Mouse (Mus musculus): ENCODE measurements around the gene Atg4d.
A peak's percentile ranks its signal among the peaks of the same experiment; 100 is the strongest.

Gene Atg4d

DNA sequence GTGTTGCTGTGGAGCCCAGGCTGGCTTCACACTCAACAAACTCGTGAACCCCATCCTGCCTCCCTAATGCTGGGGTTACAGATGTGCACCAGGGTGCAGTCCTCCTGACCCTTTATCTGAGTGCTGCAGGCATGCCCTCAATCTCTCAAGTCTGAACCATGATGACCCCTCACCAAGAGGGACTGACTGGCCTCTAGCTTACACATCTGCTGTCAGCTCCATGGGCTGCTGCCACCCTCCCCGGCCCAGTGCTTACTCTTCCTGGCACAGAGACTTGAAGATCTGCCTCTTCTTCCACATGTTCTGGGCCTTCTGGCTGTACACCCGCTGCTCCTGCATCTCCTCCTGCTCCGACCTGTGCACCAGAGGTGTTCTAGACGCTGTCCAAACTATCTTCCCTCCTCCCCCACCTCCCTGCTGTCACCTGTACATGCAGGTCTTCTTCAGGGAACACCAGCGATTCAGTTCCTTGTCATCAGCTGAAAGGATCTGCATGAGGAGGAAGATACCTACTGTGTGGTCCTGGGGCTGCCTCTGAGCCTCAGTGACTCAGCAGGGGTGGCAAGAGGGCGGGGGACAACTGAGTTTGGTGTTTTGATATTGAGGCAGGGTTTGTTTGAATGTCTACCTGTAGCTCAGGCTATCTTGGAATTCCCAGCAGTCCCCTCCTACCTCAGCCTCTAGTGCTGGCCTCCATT, 10.1 kb downstream of the Atg4d start:
- DNase-seq, result no peak

DNA sequence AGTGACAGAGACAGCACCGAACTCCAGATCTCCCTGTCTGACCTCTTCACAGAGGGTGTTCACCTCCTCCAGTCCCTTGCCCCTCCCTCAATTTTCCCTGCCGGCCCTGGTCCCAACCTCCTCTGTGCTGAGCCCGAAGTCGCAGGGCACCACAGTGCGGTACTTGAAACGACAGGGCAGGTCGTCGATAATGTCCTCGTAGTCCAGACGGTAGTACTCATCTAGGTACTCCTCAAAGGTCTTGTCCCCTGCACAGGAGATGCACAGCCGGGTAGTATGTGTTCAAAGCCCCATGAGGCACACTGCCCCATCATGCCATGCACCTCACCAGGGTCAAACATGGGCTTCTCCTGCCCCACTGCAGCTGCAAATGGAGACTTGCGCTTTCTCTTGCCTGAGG, 10.6 kb downstream of the Atg4d start:
- no peak for DNase-seq

DNA sequence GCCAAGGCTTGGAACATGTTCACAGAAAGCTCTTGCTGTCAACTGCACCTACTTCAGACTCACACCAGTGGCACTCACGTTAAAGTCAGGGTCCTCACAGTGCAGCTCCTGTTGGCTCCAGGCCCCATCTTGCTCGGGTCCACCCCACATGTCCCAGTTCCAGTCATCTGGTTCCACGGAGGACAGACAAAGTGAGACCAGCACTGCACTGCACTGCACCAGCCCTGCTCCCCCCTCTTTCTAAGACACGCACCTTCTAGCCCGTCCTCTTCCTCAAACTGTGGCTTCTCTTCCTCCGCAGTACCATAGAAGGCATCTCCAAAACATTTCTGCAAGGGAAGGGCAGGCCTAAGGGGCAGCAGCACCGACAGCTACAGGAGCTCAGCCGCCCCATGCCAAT, 11.2 kb downstream of the Atg4d start:
- DNase-seq, result no peak

DNA sequence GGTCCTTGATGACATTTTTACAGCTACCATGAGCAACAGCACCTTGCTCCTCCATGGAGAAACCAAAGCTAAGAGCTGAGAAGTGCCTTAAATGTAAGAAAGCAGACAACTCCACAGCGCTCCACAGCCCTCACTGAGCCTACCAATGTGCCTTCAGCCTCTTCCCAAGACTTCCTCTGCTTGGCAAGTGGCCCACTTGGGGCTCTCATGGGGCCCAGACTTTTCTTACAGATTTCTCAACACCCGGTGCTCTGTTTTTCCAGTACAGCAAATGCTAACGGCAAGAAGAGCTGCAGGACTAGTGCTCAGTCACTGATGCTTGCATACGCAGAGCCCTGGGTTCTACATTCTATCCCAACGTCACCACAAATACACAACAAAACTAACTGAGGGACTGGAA, 12.7 kb downstream of the Atg4d start:
- no peak for DNase-seq

DNA sequence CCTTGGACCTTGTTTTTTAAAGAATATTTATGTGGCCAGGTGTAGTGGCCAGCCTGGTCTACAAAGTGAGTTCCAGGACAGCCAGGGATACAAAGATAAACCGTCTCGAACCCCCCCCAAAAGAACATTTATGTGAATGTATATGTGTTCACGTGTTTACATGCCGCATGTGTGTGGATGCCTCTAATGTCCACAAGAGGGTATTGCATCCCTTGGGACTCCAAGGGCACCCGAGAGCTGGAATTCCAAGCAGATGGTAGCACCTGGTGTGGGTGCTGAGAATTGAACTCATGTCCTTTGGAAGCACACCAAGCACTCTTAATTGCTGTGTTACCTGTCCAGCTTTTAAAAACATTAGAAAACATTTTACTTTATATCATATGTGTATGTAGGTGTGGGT, 18.5 kb downstream of the Atg4d start:
- DNase-seq, result no peak

DNA sequence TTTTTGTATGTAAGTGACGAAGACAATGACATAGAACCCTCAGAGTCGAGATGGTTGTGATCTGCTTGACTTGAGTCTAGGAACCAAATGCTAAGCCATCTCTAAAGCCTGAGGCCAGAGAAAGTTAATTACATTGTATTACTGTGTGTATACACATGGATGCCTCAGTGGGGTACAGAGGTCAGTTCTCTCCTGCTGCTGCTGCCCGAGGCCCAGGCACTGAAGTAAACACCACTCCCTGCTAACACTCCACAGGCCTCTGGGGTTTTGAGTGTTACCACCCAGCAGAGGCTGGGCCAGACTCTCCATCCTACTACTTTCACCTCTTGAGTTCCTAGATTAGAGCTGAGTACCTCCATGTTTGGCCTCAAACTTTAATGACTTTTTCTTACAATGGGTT, 18.9 kb downstream of the Atg4d start:
- no peak for DNase-seq

DNA sequence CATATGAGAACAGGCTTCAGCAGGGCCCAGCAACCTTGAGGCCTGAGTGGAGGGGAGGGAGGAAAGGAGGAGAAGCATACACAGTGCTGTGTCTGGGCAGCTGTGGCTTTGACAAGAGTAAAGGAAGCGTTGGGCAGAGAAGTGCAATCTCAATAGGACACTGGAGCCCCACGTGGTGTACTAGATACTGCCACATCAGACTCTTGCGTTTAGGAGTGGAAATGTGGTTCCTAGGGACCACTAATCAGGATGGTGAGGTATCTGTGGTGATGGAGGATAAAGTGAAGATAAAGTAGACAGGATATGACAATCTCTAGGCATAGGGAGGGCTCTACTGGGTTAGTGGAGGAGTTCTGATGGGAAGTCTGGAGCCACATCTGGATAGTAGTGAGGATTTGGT, 21.7 kb downstream of the Atg4d start:
- no peak for DNase-seq

DNA sequence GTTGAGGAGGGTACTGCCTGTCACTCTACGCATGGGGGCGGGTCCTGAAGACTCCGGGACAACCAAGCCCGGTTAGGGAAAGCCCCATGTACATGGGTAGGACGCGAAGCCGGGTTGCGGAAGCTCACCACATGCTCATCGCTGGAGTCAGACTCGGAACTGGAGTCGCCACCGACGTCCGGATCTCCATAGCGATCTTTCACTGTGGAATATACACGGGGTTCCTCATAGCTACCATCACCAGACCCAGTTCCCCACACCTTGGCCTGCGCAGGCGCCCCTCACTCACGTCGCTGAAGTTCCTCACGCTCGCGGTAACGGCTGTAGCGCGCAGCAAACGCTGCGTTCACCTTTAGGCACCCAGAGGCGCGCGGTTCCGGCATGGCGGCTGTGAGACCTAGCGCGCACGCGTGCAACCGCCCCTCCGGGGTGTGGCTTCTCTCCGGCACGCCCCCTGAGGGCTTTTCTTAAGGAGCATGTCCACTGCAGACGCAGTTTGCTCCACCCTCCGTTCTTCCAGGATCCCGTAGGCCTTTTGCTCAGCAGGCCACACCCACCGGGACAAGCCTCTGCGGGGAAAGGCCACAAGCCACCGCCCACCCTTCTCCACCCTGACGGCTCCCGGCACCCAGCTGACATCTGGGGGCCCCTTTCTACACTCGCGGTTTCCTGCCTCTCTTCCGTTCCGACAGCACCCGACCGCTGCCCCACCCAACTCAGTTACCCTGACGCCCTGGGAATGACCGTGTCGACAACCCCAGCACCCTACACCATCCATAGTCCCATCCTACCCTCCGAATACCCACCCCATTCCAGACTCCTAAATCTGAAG, 22.7 kb downstream of the Atg4d start, which contains the start of gene Kri1:
Kri1 (minus strand) TSS at position 399 of the 832 bp plus-strand sequence.
- peak; percentile 99 for DNase-seq

DNA sequence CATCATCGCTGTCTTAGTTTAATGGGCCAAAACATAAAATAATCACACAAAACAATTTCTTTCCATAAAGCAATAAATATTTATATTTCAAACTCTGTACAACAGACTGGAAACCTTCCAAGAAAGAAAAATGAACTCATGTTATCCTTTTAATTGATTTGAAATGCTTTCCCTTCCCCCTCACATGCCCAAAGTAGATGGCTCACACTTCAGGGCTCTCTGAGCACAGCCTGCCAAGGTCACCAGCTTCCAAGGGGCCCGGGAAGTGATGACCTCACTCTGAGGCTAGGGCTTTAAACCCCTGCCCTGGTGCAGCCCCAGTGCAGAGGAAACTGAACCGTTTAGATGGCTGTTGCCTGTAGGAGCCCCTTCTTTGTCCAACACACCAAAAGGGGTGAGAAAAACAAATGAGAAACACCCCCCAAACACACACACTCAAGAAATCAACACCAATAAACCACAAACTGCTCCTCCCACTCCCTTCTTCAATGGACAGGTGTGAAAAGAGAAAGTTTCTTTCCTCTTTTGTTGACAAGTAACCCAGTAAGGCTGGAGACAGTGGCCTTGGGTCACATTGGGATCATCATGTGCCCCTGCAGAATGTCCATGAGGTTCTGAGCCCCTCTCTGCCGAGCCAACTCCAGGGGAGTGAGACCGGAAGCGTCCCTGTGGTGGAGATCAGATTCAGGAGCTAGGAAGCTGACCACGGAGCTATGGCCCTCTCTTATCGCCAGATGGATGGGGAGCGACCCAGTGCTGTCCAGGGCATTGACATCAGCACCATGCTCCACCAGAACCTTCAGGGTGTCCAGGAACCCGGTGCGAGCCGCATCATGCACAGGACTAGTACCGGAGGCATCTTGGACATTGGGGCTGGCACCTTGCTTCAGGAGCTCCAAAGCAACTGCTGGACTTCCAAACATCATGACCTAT, 23.6 kb downstream of the Atg4d start:
- peak; percentile 25 for DNase-seq

DNA sequence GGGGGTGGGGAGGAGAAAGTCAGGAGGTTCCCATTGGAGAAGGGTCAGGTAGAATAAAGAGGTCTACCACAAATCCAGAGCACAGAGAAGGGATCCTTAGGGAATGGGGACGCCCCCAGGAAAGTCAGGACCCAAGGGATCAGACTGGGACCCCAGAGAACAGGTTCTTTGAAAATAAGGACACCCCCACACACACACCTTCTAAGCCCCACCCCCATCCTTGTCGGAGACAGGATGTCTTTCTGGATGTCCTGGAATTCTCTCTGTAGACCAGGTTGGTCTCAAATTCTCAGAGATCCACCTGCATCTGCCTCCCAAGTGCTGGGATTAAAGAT, 24.2 kb downstream of the Atg4d start:
- no peak for DNase-seq

DNA sequence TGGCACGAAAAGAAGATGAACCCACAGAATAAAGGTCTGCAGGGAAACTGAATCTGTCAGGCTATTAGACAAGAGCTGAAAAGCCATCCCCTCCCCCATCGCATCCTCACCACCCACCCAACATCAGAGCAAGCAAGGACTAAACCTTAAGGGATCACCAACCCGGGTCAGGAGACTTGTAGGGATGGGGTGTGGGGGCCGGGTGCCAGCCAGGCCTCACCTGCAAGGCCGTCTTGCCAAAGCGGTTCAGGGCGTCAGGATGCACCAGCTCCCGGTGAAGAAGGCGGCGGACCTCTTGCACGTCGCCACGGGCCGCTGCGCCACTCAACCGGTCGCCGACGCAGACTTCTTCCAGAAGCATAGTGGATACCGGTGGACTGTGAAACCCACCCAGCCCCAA, 25.5 kb downstream of the Atg4d start:
- DNase-seq, result no peak

DNA sequence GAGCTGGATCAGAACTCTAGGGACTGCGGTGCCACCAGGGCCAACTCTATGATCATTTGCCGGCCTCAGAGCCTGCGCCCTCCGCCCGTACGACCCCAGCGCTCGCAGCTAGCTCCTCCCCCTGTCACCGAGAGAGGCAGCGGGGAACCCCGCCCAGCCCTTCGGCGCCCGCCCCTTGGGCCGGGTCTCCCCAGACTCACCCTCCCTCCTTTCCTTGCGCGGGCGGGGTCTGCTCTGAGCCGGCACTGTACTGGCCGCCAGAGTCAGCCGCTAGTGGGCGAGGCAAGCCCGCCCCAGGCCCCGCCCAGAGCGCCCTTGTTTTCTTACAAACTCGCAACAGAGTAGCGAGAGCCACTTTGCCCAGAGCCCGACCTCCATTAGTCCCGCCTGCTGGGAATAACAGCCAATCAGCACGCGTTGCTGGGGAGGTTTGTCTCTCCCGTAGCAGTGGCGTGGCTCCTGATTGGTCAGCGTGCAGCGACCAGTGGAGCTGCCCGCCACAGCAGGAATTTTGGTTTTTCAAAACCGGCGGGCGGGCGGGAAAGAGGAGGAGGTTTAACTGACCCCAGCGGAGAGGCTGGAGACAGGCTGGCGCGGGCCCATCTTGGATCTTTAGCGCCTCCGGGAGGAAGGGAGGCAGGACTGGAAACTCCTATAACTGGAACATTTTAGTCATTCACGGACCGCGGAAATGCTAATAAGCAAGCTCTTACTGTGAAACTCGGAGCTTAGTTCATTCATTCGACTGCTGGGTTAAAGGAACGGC, 26.1 kb downstream of the Atg4d start, which contains the start of gene Cdkn2d:
Cdkn2d (minus strand) TSS at position 386 of the 766 bp plus-strand sequence.
- peak; percentile 100 for DNase-seq

DNA sequence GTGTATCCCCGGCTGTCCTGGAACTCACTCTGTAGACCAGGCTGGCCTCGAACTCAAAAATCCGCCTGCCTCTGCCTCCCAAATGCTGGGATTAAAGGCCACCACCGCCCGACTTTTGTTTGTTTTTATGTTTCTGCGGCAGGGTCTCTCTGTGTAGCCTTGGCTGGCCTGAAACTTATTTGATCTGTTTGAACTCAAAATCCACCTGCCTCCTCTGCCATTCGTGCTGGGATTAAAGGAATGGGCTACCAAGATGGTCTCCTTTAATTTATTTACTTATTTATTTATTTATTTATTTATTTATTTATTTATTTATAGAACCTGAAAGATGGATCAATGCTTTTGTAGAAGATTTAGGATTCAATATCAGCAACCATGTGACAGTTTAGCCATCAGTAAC, 26.8 kb downstream of the Atg4d start:
- DNase-seq, result peak; percentile 31

DNA sequence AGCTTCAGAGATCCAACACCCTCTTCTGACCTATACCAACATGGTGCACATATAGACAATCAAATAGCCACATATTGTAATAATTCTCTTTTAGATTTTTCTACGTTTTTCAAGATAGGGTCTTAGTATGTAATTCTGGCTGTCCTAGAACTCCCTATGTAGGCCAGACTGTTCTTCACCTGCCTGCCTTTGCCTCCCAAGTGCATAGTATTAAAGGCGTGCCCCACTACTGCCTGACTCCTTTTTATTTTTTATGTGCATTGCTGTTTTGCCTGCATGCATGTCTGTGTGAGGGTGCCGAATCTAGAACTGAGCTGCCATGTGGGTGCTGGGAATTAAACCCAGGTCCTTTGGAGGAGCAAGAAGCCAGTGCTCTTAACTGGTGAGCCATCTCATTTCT, 27.2 kb downstream of the Atg4d start:
- DNase-seq, result no peak

DNA sequence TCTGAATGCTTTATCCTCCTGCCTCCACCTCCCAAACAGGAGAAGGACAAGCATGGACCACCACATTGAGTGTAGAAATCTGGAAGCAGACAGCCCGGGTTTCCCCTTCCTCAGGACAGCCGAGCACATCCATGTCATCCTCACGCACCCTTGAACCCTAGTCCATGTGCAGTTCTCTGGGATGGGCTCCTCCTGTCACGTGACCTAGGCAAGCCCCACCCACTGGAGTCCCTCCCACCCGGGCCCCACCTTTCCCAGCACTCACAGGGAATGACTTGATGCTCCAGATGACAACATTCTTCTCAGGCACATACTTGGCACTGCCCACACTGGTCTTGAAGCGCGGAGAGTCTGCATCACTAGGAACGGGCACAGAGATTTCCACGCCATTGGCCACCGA, 33.9 kb downstream of the Atg4d start:
- no peak for DNase-seq

DNA sequence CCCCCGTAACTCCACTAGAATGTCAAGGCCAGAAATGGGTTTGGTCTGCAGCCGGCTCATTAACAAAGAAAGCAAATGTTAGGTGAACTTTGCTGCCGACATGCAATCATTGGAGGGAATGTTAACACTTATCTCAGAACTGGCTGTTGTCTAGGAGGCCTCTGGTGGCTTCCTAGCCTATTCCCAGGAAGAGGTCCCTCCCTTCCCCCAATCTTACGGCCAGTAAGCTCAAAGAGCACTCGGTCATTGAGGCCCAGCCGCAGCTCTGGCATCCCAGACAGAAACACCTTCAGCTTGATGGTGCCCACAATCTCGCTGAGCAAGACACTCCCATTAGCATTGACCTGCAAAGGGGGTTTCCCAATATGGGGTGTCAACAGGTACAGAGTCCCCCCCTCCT, 40.0 kb downstream of the Atg4d start:
- DNase-seq, result no peak

DNA sequence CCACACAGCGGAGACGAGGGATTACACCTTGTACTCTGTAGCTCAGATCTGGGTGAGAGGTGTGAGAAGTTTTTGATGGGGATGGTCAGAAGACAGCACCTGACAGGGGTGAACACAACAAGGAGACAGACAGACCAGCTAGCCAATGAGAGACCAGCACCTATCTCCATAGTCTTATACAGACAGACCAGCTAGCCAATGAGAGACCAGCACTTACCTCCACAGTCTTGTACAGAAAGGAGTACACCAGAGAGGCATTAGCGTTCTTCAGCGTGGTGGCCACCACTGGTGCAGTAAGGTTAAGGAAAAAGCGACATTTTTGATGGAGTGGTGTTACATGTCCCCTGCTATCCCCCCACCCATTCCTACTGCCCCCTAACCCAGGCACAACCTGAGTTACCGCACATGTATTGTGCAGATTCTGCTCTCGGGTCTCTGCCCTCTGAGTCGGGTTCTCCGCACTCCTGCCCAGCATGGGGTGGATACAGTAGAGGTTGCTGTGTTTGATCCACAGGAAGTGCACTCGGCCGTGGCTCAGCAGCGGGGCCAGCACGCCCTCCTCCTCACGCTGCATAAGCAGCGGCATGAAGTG, 44.2 kb downstream of the Atg4d start:
- no peak for DNase-seq

DNA sequence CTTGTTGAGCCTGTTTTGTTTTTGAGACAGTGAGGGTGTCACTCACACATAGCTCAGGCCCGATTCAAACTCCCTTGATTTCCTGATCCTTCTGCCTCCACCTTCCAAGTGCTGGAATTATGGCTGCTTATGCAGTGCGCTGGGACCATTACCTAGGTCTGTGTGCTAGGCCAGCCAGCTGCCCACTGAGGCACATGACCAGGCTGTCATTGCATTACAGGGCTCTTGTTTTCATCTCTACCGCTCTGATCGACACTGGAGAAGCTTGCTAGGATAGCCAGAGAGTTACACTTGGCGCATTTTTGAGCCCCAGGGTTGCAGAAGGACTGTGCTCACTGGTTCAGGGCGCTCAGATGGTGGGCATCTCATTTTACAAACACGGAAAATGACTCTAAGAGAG, 46.6 kb downstream of the Atg4d start:
- no peak for DNase-seq

DNA sequence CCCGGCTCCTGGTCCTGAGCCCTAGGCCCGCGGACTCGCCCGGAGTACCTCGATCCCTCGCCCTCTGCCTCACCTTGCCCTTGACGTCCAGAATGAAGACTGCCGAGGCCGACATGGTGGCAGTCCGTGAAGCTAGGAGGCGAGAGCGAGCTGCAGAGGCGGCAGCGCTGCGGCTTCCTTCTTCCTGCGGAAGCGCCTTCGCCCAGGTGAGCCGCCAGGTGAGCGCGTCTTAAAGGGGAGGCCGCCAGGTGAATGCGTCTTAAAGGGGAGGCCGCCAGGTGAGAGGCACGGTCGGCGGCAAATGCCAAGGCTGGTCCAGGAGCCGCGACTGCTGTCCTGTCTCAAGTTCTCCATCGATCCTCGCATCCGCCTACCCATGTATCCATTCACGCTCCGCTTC, 47.0 kb downstream of the Atg4d start, which contains the start of gene Ap1m2:
Ap1m2 (minus strand) TSS at position 204 of the 400 bp plus-strand sequence.
- no peak for DNase-seq

DNA sequence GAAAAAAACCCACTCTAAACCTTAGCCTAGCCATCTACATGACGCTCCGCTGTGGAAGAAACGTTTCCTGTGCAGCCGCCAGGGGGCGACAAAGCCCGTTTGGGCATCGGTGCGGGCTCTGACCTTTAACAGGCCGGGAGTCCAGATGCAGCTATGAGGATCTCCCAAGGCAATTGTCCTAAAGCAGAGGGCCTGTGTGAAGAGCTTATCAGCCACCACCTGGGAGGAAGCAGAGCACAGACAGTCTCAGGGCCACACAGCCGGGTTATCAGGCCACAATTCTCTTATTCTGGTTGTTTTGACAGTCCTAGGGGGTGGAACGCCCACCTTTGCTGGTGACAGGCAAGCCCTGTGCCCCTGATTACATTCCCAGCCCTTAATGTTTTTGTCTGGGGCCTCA, 48.3 kb downstream of the Atg4d start:
- peak; percentile 91 for DNase-seq

DNA sequence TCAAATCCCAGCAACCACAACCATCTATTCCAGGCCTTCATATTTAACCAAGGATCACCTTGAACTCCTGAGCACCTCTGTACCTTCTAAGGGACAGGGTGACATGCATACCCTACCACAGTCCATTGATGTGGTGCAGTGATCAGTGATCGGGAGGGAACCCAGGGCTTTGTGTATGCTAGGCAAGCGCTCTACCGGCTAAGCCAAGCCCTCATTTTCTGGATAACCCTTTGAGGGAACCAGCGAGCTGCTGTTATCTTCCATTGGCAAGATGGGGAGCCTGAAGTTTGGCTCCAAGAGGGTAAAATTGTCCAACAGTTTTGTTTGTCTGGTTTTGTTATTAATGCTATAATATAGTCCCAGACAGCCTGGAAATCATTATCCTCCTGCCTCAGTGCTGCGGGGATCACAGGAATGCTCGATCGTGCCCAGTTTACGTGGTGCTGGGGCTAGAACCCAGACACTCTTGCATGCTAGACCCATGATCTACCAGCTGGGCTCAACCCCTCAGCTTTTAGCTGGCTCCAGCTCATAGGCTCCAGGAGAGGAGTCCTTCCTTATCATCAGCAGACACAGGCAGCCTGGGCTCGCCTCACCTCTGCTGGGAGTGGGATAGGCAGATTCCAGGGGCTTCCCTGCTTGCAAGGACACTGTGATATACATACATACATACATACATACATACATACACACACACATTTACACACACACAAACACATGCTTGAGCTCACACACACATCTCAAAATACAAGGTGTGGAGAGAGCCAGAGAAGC, 49.5 kb downstream of the Atg4d start:
- no peak for DNase-seq

All from embryo, embryonic 11 days (tissue).